Mouse (Mus musculus) MEL (cell line): ENCODE data around the gene Maged1. TPM values are rescaled to one million over a fixed set of nuclear protein-coding genes. Genes with fewer than 3 reads are reported as not detected.

Source experiments
- DNase-seq: peaks from one replicate; pipeline ENCODE4 v3.0.0; 2011; ENCODE audit warnings: low read depth, low spot score
- H3K27ac ChIP-seq: 2 replicates; pipeline ENCODE4 v1.5.1; 2012; ENCODE audit warnings: low read depth, mild to moderate bottlenecking, control low read depth, low read length, moderate library complexity; ENCODE audit not compliant: control insufficient read depth
- H3K27me3 ChIP-seq, 2 experiments: fragments of 150-350 bp in 1 of 2; sonication (generic) in 1 of 2; 2 replicates each; pipeline ENCODE4 v1.6.1; 2012; ENCODE audit warnings: low read length in 2 of 2, mild to moderate bottlenecking in 2 of 2, improper control_type of control experiment in 1 of 2, moderate library complexity in 1 of 2; ENCODE audit not compliant: insufficient read depth in 2 of 2, control insufficient read depth in 1 of 2
- H3K36me3 ChIP-seq, 2 experiments: 2 replicates each; pipeline ENCODE4 v1.6.1; 2012 to 2014; ENCODE audit warnings: low read length in 2 of 2, improper control_type of control experiment in 1 of 2, inconsistent platforms in 1 of 2, mild to moderate bottlenecking in 1 of 2; ENCODE audit not compliant: insufficient read depth in 2 of 2, control insufficient read depth in 1 of 2
- H3K4me1 ChIP-seq, 2 experiments: fragments of 150-350 bp in 1 of 2; sonication (generic) in 1 of 2; 2 replicates each; pipeline ENCODE4 v1.6.1; 2012; ENCODE audit warnings: low read length in 2 of 2, improper control_type of control experiment in 1 of 2, mild to moderate bottlenecking in 1 of 2; ENCODE audit not compliant: insufficient read depth in 2 of 2, control insufficient read depth in 1 of 2
- H3K4me3 ChIP-seq, 2 experiments: fragments of 150-350 bp in 1 of 2; sonication (generic) in 1 of 2; 2 replicates each; pipeline ENCODE4 v1.5.1; 2012; ENCODE audit warnings: low read depth in 2 of 2, low read length in 2 of 2, mild to moderate bottlenecking in 2 of 2, moderate library complexity in 2 of 2, control low read depth in 1 of 2, improper control_type of control experiment in 1 of 2; ENCODE audit not compliant: control insufficient read depth in 1 of 2, insufficient read depth in 1 of 2
- H3K79me2 ChIP-seq: 2 replicates; pipeline ENCODE4 v1.6.1; 2012; ENCODE audit warnings: mild to moderate bottlenecking, low read length, moderate library complexity; ENCODE audit not compliant: control insufficient read depth, poor library complexity, insufficient read depth
- H3K9ac ChIP-seq: 2 replicates; pipeline ENCODE4 v1.6.1; 2012; ENCODE audit warnings: low read depth, mild to moderate bottlenecking, control low read depth, low read length, moderate library complexity; ENCODE audit not compliant: control insufficient read depth, poor library complexity, severe bottlenecking
- H3K9me3 ChIP-seq: fragments of 150-350 bp; sonication (generic); replicated peaks from 2 replicates; pipeline ENCODE4 v1.6.1; 2012; ENCODE audit warnings: mild to moderate bottlenecking, low read length, improper control_type of control experiment, moderate library complexity; ENCODE audit not compliant: insufficient read depth
- CHD1 ChIP-seq: IDR thresholded peaks from 2 replicates; pipeline ENCODE4 v1.6.1; 2012; ENCODE audit warnings: low read depth, mild to moderate bottlenecking, inconsistent platforms, low read length, improper control_type of control experiment
- CTCF ChIP-seq, 3 experiments: IDR thresholded peaks in 2 of 3; conservative IDR thresholded peaks in 1 of 3; 2 replicates each; pipeline ENCODE4 v1.5.1; 2011 to 2012; ENCODE audit warnings: low read length in 3 of 3, low read depth in 2 of 3, mild to moderate bottlenecking in 2 of 3, improper control_type of control experiment in 1 of 3, inconsistent platforms in 1 of 3, mixed read lengths in 1 of 3, moderate library complexity in 1 of 3; ENCODE audit not compliant: control insufficient read depth in 1 of 3, insufficient read depth in 1 of 3, poor library complexity in 1 of 3, severe bottlenecking in 1 of 3
- EP300 ChIP-seq, 2 experiments: IDR thresholded peaks; 2 replicates each; pipeline ENCODE4 v1.6.1; 2011; ENCODE audit warnings: improper control_type of control experiment in 2 of 2, low read length in 2 of 2, low read depth in 1 of 2, mild to moderate bottlenecking in 1 of 2
- GABPA ChIP-seq: IDR thresholded peaks from 2 replicates; pipeline ENCODE4 v1.6.1; 2012; ENCODE audit warnings: low read depth, mild to moderate bottlenecking, inconsistent platforms, low read length, improper control_type of control experiment, moderate library complexity
- HCFC1 ChIP-seq: IDR thresholded peaks from 2 replicates; pipeline ENCODE4 v1.6.1; 2012; ENCODE audit warnings: low read depth, mild to moderate bottlenecking, inconsistent platforms, low read length, improper control_type of control experiment, moderate library complexity
- JUND ChIP-seq: IDR thresholded peaks from 2 replicates; pipeline ENCODE4 v1.6.1; 2011; ENCODE audit warnings: low read depth, mild to moderate bottlenecking, improper control_type of control experiment, low read length
- MAFK ChIP-seq: IDR thresholded peaks from 2 replicates; pipeline ENCODE4 v1.6.1; 2011; ENCODE audit warnings: low read depth, mild to moderate bottlenecking, low read length, improper control_type of control experiment, borderline replicate concordance
- MYC ChIP-seq: IDR thresholded peaks from 2 replicates; pipeline ENCODE4 v1.6.1; 2011; ENCODE audit warnings: low read depth, mild to moderate bottlenecking, low read length, improper control_type of control experiment, moderate library complexity
- NELFE ChIP-seq: IDR thresholded peaks from 2 replicates; pipeline ENCODE4 v1.6.1; 2011; ENCODE audit warnings: low read depth, low read length, improper control_type of control experiment
- NRF1 ChIP-seq: IDR thresholded peaks from 2 replicates; pipeline ENCODE4 v1.6.1; 2014; ENCODE audit warnings: low read depth, mild to moderate bottlenecking, inconsistent platforms, low read length, improper control_type of control experiment, moderate library complexity; ENCODE audit not compliant: poor library complexity, insufficient read depth, severe bottlenecking
- POLR2A ChIP-seq, 2 experiments: IDR thresholded peaks; 2 replicates each; pipeline ENCODE4 v1.6.1; 2011 to 2012; ENCODE audit warnings: low read length in 2 of 2, mild to moderate bottlenecking in 2 of 2, control low read depth in 1 of 2, improper control_type of control experiment in 1 of 2, low read depth in 1 of 2, moderate library complexity in 1 of 2; ENCODE audit not compliant: control insufficient read depth in 1 of 2, insufficient read depth in 1 of 2, poor library complexity in 1 of 2
- POLR2AphosphoS5 ChIP-seq: IDR thresholded peaks from 2 replicates; pipeline ENCODE4 v1.6.1; 2012; ENCODE audit warnings: low read depth, borderline replicate concordance, mild to moderate bottlenecking, inconsistent platforms, low read length, moderate library complexity, mixed read lengths
- RAD21 ChIP-seq: IDR thresholded peaks from 2 replicates; pipeline ENCODE4 v1.6.1; 2011; ENCODE audit warnings: mild to moderate bottlenecking, low read depth, low read length, improper control_type of control experiment
- RCOR1 ChIP-seq: IDR thresholded peaks from 2 replicates; pipeline ENCODE4 v1.6.1; 2012; ENCODE audit warnings: low read depth, mild to moderate bottlenecking, inconsistent platforms, low read length, improper control_type of control experiment
- SMC3 ChIP-seq: IDR thresholded peaks from 2 replicates; pipeline ENCODE4 v1.6.1; 2011; ENCODE audit warnings: low read depth, low read length, improper control_type of control experiment
- TBP ChIP-seq: IDR thresholded peaks from 2 replicates; pipeline ENCODE4 v1.8.0; 2011; ENCODE audit warnings: low read depth, low read length, improper control_type of control experiment
- TCF12 ChIP-seq: IDR thresholded peaks from 2 replicates; pipeline ENCODE4 v1.6.1; 2014; ENCODE audit warnings: low read depth, mild to moderate bottlenecking, inconsistent platforms, low read length, improper control_type of control experiment, moderate library complexity
- UBTF ChIP-seq: IDR thresholded peaks from 2 replicates; pipeline ENCODE4 v1.6.1; 2012; ENCODE audit warnings: low read depth, mild to moderate bottlenecking, inconsistent platforms, low read length, improper control_type of control experiment, moderate library complexity, borderline replicate concordance; ENCODE audit not compliant: insufficient read depth
- USF1 ChIP-seq: IDR thresholded peaks from 2 replicates; pipeline ENCODE4 v1.6.1; 2014; ENCODE audit warnings: low read depth, mild to moderate bottlenecking, inconsistent platforms, low read length, improper control_type of control experiment, moderate library complexity
- USF2 ChIP-seq, 2 experiments: IDR thresholded peaks; 2 replicates each; pipeline ENCODE4 v1.6.1; 2011 to 2012; ENCODE audit warnings: improper control_type of control experiment in 2 of 2, low read length in 2 of 2, borderline replicate concordance in 1 of 2, inconsistent platforms in 1 of 2, low read depth in 1 of 2, mild to moderate bottlenecking in 1 of 2; ENCODE audit not compliant: insufficient read depth in 1 of 2
- ZC3H11A ChIP-seq: IDR thresholded peaks from 2 replicates; pipeline ENCODE4 v1.6.1; 2012; ENCODE audit warnings: low read depth, mild to moderate bottlenecking, inconsistent platforms, low read length, improper control_type of control experiment
- ZKSCAN1 ChIP-seq: IDR thresholded peaks from 2 replicates; pipeline ENCODE4 v1.6.1; 2012; ENCODE audit warnings: low read depth, mild to moderate bottlenecking, inconsistent platforms, low read length, improper control_type of control experiment, moderate library complexity
- polyA plus RNA-seq, 2 experiments: library from polyadenylated mRNA; stranded (reverse) in 1 of 2; unstranded in 1 of 2; fragments of >175 nt in 1 of 2; fragments of >200 nt in 1 of 2; gene quantifications; 2 replicates each; pipeline versions ENCODE4 v1.2.1 to v1.2.4; 2012; ENCODE audit warnings: low replicate concordance in 2 of 2, low read depth in 1 of 2; ENCODE audit not compliant: insufficient read length in 2 of 2, insufficient read depth in 1 of 2, missing spikeins in 1 of 2
- total RNA-seq: library from RNA; depleted of rRNA; stranded (reverse); fragments of 300-350 nt; gene quantifications from 2 replicates; pipeline ENCODE4 v1.2.3, GENCODE M21; 2012; rRNA removed

Gene Maged1
- total RNA-seq (12.1 and 12.9 TPM in 2 replicates), polyA plus RNA-seq (10 to 100 TPM in 1 of 2 experiments, not detected in 1; 30.4 TPM)

DNA sequence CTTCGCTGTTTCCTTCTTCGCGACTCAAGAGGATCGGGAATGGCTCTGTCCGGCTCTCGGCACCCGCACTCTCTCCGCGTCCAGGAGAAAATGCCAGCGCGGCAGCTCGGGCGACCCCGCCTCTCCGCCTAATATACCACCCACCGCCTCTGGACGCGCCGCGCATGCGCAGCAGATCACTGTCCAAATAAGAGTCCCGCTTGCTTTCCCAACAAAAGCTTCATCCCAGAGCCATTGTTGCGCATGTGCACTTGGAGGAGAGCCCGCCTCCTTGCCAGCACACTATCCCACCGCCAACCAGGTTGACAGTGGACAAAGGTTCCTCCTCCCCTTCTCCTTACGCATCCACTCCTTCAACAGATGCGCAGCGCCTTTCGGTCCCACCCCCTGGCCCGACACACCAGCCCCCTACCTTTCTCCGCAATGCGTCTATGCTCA lies at the start of gene Maged1:
TSS of gene Maged1 (minus strand) at position 226 of the 438 bp plus-strand sequence.
- H3K27ac ChIP-seq: no peak within 1 kb of the TSS; the same call in 1 of the 2 replicates
- TF ChIP-seq POLR2A (IDR thresholded peaks at IDR 0.05; ENCODE audit: control insufficient read depth in 1 of 2, insufficient read depth in 1 of 2, low read depth in 1 of 2, low read length in 2 of 2, poor library complexity in 1 of 2): 0 out of 4 replicates have a peak, but pooled peaks of 1 of the 2 experiments have one; percentile 36
- peak; percentile 39; the same call in 1 of the 2 replicates for TF ChIP-seq HCFC1
- peak; percentile 92 for TF ChIP-seq NRF1
- TF ChIP-seq SMC3: no peak
- TF ChIP-seq TBP: 0 out of 2 replicates have a peak, but pooled peaks have one; percentile 18
- TF ChIP-seq USF1: no peak
- TF ChIP-seq CHD1: no peak
- no peak for TF ChIP-seq GABPA
- no peak for TF ChIP-seq EP300 (IDR thresholded peaks at IDR 0.05; ENCODE audit: low read depth in 1 of 2, low read length in 2 of 2)
- no peak for TF ChIP-seq RCOR1
- TF ChIP-seq JUND: no peak
- TF ChIP-seq NELFE: peak; percentile 52; the same call in 1 of the 2 replicates
- no peaks in the 10 kb centered on the region for H3K27me3 ChIP-seq

DNA sequence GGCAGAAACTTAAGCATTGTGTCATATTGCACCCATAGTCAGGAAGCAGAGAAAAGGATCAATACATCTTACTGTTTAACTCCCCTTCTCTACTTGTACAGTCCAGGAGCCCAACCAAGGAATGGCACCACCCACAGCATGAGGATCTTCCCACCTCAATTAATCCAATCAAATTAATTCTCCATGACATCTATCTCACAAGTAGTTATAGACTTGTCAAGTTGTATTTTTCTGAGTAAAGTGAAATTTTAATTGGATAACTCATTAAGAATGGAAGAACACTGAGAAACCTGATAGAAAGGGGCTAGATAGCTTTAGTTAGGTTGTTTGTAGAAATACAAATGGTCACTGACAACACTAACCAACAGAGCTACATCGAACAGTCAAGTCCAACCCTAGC lies 38.3 kb upstream of the Maged1 start:
- no peak overlapping the region for H3K9ac ChIP-seq
- H3K36me3 ChIP-seq: no peaks in the 10 kb centered on the region
- H3K27ac ChIP-seq: no peak overlapping the region
- no peak for TF ChIP-seq MYC
- TF ChIP-seq USF1: no peak
- no peak for TF ChIP-seq MAFK
- no peak for TF ChIP-seq GABPA
- TF ChIP-seq USF2 (IDR thresholded peaks at IDR 0.05; ENCODE audit: borderline replicate concordance in 1 of 2, insufficient read depth in 1 of 2, low read depth in 1 of 2, low read length in 2 of 2): no peak
- TF ChIP-seq POLR2AphosphoS5: no peak
- no peak for TF ChIP-seq NRF1
- no peak for TF ChIP-seq TCF12
- no peak for TF ChIP-seq RAD21
- no peak for TF ChIP-seq RCOR1
- no peak for TF ChIP-seq CTCF (IDR thresholded peaks at IDR 0.05 in 2 of 3, conservative IDR thresholded peaks at IDR 0.05 in 1 of 3; ENCODE audit: control insufficient read depth in 1 of 3, insufficient read depth in 1 of 3, low read depth in 2 of 3, low read length in 3 of 3, poor library complexity in 1 of 3, severe bottlenecking in 1 of 3)
- no peak for TF ChIP-seq ZC3H11A
- TF ChIP-seq UBTF: no peak
- no peak for TF ChIP-seq ZKSCAN1
- TF ChIP-seq, all 39 proteins: peak for 0
- Histone ChIP-seq H3K4me3 (no peak overlapping the region), H3K27me3 (no peaks in the 10 kb centered on the region), H3K4me1 (no peaks in the 10 kb centered on the region), H3K79me2 (no peaks in the 10 kb centered on the region), H3K9me3 (no peaks in the 10 kb centered on the region)
- DNase-seq: no peak

More for the DNA sequence above, at the start of gene Maged1:
- Histone ChIP-seq H3K79me2 (no peaks in the 10 kb centered on the region), H3K9ac (peak within 1 kb of the TSS; percentile 56), H3K36me3 (peaks cover 0 to 3% of the 10 kb centered on the region in 2 experiments; a peak in 2 of 4 replicates), H3K9me3 (no peaks in the 10 kb centered on the region), H3K4me3 (peak within 1 kb of the TSS; percentile 70 to 88), H3K4me1 (peaks cover 0 to 3% of the 10 kb centered on the region in 2 experiments; a peak in 2 of 4 replicates)
- DNase-seq: peak; percentile 94
